Mouse (Mus musculus): ENCODE data around the gene Dguok. TPM values are rescaled to one million over a fixed set of nuclear protein-coding genes. Genes with fewer than 3 reads are reported as not detected.

Gene Dguok
- polyA plus RNA-seq (2012; rRNA removed): 57.3 and 60.1 TPM in 2 replicates

DNA sequence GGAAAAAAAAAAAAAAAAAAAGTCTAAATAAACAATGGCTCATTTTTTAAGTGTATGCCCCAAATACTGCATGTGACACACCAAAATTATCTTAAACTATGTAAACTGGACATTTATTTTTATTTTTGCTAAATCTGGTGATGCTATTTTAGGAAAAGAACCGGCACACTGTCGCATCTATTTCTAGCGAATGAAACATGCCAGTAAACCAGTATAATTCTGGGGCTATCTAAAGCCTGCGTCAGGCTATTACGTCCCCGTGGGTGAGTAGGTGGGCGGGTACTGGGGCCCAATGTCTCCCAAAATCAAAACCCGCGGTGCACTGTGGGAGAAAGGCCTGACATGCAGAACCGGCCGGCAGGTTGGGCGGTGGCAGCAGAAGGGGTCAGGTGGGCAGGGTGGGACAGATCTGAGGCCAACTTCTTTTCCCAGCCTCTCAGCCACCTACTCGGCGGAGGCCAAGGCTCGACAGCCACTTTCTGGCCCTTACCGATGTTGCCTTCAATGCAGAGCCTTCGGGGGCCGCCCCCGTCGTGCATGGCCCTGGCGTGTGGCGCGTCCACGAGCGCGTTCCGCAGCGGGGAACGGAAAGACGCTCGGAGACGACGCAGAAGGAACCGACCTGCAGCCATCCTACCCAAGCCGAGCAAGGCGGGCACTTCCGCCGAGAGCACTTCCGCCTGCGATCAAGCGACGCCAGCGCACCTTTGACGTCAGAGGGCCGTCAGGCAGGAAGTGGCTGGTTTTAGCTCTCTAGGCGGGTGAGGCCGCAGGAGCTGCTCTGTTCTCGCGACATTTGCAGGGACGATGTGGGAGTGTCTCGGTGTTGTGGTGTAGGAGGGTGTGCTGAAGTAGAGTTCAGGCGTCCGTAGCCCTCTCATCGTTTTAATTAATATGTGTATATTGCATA is at the start of gene Dguok:
Dguok (minus strand) TSS at position 712 of the 910 bp plus-strand sequence.

DNA sequence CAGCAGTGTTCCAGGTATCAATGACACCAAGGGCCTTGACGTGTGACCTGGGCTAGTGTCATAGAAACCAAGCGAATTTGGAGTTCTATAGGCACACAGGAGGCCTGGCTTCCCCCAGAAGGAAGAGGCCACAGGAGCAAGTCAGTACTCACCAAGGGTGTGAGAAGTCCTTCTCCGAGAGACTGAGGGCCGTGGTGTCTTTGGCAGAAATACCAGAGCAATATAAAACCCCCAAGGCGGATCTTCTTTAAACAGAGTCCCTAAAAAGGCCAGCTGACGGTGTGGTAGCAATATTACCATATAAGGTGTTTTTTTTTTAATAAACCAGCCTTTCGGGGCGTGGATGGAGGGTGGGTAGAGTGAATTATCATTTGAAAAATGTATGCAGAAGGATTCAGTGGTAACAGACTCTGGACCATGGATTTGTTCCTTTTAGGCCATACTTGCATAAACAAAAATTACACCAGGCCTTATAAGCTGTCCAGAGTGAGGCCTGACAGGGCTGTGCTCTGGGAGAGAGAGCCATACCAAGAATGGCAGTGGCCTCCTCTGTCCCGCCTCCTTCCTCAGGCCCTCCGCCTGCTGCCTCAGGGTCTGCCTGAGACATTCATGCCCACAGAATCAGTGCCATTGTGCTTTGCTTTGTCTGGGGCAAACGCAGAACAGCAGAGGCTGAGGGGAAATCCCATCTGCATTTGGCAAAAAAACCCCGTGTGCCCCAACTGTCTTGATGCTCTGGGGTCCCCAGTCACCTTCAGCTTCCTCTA is 29.4 kb upstream of the Dguok start, which contains the start of gene Actg2:
Actg2 (minus strand) TSS at position 238 of the 767 bp plus-strand sequence.

DNA sequence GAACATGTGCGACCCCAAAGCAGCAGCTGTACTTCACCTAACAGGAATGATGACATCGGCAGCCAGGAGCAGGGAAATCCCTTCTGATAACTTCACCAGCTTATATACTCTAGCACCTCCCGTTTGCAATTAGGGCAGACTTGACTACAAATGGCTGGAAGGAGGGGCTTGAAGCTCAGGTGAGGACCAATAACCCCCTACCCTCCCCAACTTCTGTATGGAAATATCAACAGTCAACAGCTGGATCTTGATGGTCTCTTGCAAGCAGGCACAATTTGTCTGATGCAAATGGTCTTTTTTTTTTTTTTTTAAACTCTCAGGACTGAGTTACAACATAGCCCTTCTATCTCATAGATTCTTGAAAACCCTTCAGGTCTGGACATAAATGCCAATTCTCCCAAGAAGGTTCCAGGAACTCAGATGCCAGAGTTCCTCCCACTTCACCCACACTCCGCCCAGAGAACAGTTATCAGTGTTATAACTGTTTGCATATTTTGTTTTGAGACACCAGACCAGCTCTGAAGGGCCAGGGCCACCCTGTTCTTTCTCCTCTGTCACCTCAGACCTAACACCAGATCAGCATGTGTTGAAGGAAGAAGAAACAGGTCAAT is 47.6 kb downstream of the Dguok start, which contains the start of gene Tet3:
Tet3 (minus strand) TSS at position 51 of the 611 bp plus-strand sequence.

Other genes starting within 250 kb of the Dguok start
- gene Mthfd2, start 181.1 kb downstream of the Dguok start, polyA plus RNA-seq (2012; rRNA removed): 6.3 and 8.8 TPM in 2 replicates
- 20.7 and 74.5 TPM in 2 replicates for gene Mob1a, start 181.0 kb downstream of the Dguok start, polyA plus RNA-seq (2012; rRNA removed)
- 5.5 and 9.7 TPM in 2 replicates for gene Bola3, start 157.8 kb downstream of the Dguok start, polyA plus RNA-seq (2012; rRNA removed)
- gene Tet3, start 47.9 kb downstream of the Dguok start, polyA plus RNA-seq (2012; rRNA removed): 12.4 and 13.2 TPM in 2 replicates
- gene Actg2, start 29.3 kb upstream of the Dguok start, polyA plus RNA-seq (2012; rRNA removed): 499 and 574 TPM in 2 replicates
- 10.4 and 14.2 TPM in 2 replicates for gene Stambp, start 65.8 kb upstream of the Dguok start, polyA plus RNA-seq (2012; rRNA removed)
- gene Clec4f, start 149.2 kb upstream of the Dguok start, polyA plus RNA-seq (2012; rRNA removed): not detected in 2 replicates
- not detected in 2 replicates for gene Cd207, start 170.9 kb upstream of the Dguok start, polyA plus RNA-seq (2012; rRNA removed)
- gene Vax2, start 204.3 kb upstream of the Dguok start, polyA plus RNA-seq (2012; rRNA removed): not detected in 2 replicates
- 2.4 and 3.4 TPM in 2 replicates for gene Atp6v1b1, start 236.0 kb upstream of the Dguok start, polyA plus RNA-seq (2012; rRNA removed)

Measured in ovary, adult 2 months (tissue).